Mouse (Mus musculus): ENCODE measurements around the gene Adcy2. TPM values are rescaled to one million over a fixed set of nuclear protein-coding genes. Genes with fewer than 3 reads are reported as not detected.

Adcy2 gene
- total and polyA plus RNA-seq, 3 experiments, result not detected

- H3K79me2 ChIP-seq (replicated peaks; ENCODE audit: control insufficient read depth, extremely low read depth, insufficient read depth, poor library complexity, severe bottlenecking), result no peaks in the 10 kb centered on the region
- peaks cover 68% of the 10 kb centered on the region for H3K9me3 ChIP-seq (replicated peaks; ENCODE audit: low read length)
- TF ChIP-seq EP300 (IDR thresholded peaks at IDR 0.05; ENCODE audit: low read length) (no peak), NRF1 (IDR thresholded peaks at IDR 0.05; ENCODE audit: low read depth, low read length) (no peak), HCFC1 (IDR thresholded peaks at IDR 0.05; ENCODE audit: low read depth, low read length) (no peak), MAX (IDR thresholded peaks at IDR 0.05; ENCODE audit: low read length) (no peak), ZNF384 (IDR thresholded peaks at IDR 0.05; ENCODE audit: low read depth, low read length) (no peak), ZKSCAN1 (IDR thresholded peaks at IDR 0.05; ENCODE audit: borderline replicate concordance, low read depth, low read length) (no peak), TCF12 (IDR thresholded peaks at IDR 0.05; ENCODE audit: low read depth, low read length) (no peak), PAX5 (IDR thresholded peaks at IDR 0.05; ENCODE audit: low read length) (no peak)
- H3K9ac ChIP-seq (ENCODE audit: insufficient read depth, low read depth), result no peak overlapping the region
- H3K36me3 ChIP-seq (replicated peaks in 1 of 2; ENCODE audit: control insufficient read depth in 1 of 2, insufficient read depth in 1 of 2, low read length in 1 of 2), result no peaks in the 10 kb centered on the region
- no peak overlapping the region for H3K27ac ChIP-seq (ENCODE audit: insufficient read depth, low read depth)
- DNase-seq (ENCODE audit: extremely low read depth), result no peak
- no peaks in the 10 kb centered on the region for H3K4me1 ChIP-seq (ENCODE audit: control insufficient read depth in 1 of 2, insufficient read depth in 2 of 2)
- dilution Hi-C loops (cut with MboI; ENCODE audit: extremely low pct_ligation_motif_present, extremely low pct_unique_long_range_greater_than_20kb, low sequenced_read_pairs) (no loop called here), in situ Hi-C loops (cut with MboI; ENCODE audit: low pct_ligation_motif_present, low pct_unique_long_range_greater_than_20kb, low sequenced_read_pairs) (no loop called here)
- no peaks in the 10 kb centered on the region for H3K27me3 ChIP-seq (replicated peaks)
- H3K4me3 ChIP-seq (replicated peaks in 1 of 3; ENCODE audit: low read depth in 2 of 3, low read length in 2 of 3, poor library complexity in 1 of 3), result no peak overlapping the region
- H3K4me2 ChIP-seq (ENCODE audit: insufficient read depth, low read depth, poor library complexity, severe bottlenecking), result no peak overlapping the region
These were observed 178.3 kb downstream of the Adcy2 start for GRCm38 (mm10) chr13:68820858-68821579.

DNA sequence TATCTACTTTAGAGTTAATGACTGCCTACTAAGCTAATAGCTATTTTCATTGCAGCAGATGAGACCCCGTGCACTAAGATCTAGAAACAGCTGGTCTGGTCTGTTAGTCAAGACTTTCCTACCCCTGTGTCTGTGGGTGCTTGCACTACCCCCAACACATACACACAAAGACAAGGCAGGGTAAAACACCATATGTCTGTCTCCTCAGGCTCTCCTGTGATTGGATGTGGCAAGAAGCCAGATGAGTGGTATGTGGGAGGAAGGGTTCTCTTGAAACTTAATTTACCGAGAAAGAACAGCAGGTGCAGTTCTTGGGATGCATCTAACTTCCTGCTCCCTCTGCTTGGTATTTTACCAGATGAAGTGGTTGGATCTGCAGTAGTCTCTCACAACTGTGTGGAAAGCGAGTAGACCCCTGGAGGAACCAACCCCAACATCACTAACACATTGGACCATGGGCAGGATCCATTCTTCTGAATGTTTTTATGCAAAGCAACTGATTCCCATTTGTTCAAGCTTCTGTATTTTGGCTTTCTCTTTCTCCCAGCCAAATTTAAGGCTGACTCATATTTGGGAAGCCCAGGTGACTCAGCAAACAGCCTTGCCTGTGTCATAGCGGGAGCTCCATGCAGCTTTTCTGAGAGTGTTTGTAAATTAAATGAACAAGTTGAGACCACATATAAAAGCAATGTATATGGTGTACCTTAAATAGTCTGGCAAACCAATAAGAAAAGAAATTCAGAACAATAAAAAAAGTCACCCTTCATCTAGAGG lies 183.4 kb downstream of the Adcy2 start:
- H3K4me2 ChIP-seq (ENCODE audit: insufficient read depth, low read depth, poor library complexity, severe bottlenecking), result no peak overlapping the region
- peaks cover 75% of the 10 kb centered on the region for H3K9me3 ChIP-seq (replicated peaks; ENCODE audit: low read length)
- DNase-seq (ENCODE audit: extremely low read depth), result no peak
- H3K4me3 ChIP-seq (replicated peaks in 1 of 3; ENCODE audit: low read depth in 2 of 3, low read length in 2 of 3, poor library complexity in 1 of 3), result no peak overlapping the region
- H3K27ac ChIP-seq (ENCODE audit: insufficient read depth, low read depth), result no peak overlapping the region
- in situ Hi-C loops (cut with MboI; ENCODE audit: low pct_ligation_motif_present, low pct_unique_long_range_greater_than_20kb, low sequenced_read_pairs) (no loop called here), dilution Hi-C loops (cut with MboI; ENCODE audit: extremely low pct_ligation_motif_present, extremely low pct_unique_long_range_greater_than_20kb, low sequenced_read_pairs) (no loop called here)
- H3K36me3 ChIP-seq (replicated peaks in 1 of 2; ENCODE audit: control insufficient read depth in 1 of 2, insufficient read depth in 1 of 2, low read length in 1 of 2), result no peaks in the 10 kb centered on the region
- no peaks in the 10 kb centered on the region for H3K79me2 ChIP-seq (replicated peaks; ENCODE audit: control insufficient read depth, extremely low read depth, insufficient read depth, poor library complexity, severe bottlenecking)
- H3K9ac ChIP-seq (ENCODE audit: insufficient read depth, low read depth), result no peak overlapping the region
- H3K27me3 ChIP-seq (replicated peaks), result no peaks in the 10 kb centered on the region
- no peaks in the 10 kb centered on the region for H3K4me1 ChIP-seq (ENCODE audit: control insufficient read depth in 1 of 2, insufficient read depth in 2 of 2)
- TF ChIP-seq RCOR1 (conservative IDR thresholded peaks at IDR 0.05; ENCODE audit: low read depth, low read length) (no peak), KAT2A (IDR thresholded peaks at IDR 0.05; ENCODE audit: insufficient replicate concordance, low read length) (no peak), MAZ (IDR thresholded peaks at IDR 0.05; ENCODE audit: low read depth, low read length) (no peak), HCFC1 (IDR thresholded peaks at IDR 0.05; ENCODE audit: low read depth, low read length) (no peak), USF1 (IDR thresholded peaks at IDR 0.05; ENCODE audit: low read depth, low read length) (no peak), TCF12 (IDR thresholded peaks at IDR 0.05; ENCODE audit: low read depth, low read length) (no peak), MYC (IDR thresholded peaks at IDR 0.05; ENCODE audit: low read depth, low read length) (no peak), POLR2AphosphoS2 (IDR thresholded peaks at IDR 0.05; ENCODE audit: low read depth, low read length) (no peak), CHD2 (IDR thresholded peaks at IDR 0.05; ENCODE audit: low read length) (no peak), NRF1 (IDR thresholded peaks at IDR 0.05; ENCODE audit: low read depth, low read length) (no peak), ELF1 (IDR thresholded peaks at IDR 0.05; ENCODE audit: low read depth, low read length) (no peak), ETS1 (conservative IDR thresholded peaks at IDR 0.05; ENCODE audit: low read depth, low read length) (no peak), E2F4 (IDR thresholded peaks at IDR 0.05; ENCODE audit: insufficient replicate concordance, low read depth, low read length) (no peak), JUND (conservative IDR thresholded peaks at IDR 0.05; ENCODE audit: low read depth, low read length) (no peak), CHD1 (IDR thresholded peaks at IDR 0.05; ENCODE audit: low read depth, low read length) (no peak), NELFE (IDR thresholded peaks at IDR 0.05; ENCODE audit: low read depth, low read length) (no peak), IRF4 (IDR thresholded peaks at IDR 0.05; ENCODE audit: low read depth, low read length) (no peak), TBP (conservative IDR thresholded peaks at IDR 0.05; ENCODE audit: low read depth, low read length) (no peak), MXI1 (IDR thresholded peaks at IDR 0.05; ENCODE audit: low read depth, low read length) (no peak), EP300 (IDR thresholded peaks at IDR 0.05; ENCODE audit: low read length) (no peak)
